Mouse (Mus musculus) MEL (cell line): ENCODE data around the gene Tsku. TPM values are rescaled to one million over a fixed set of nuclear protein-coding genes. Genes with fewer than 3 reads are reported as not detected.
A peak's percentile ranks its signal among the peaks of the same experiment; 100 is the strongest.

Experiments used
- DNase-seq: peaks from one replicate; pipeline ENCODE4 v3.0.0; 2011; ENCODE audit warnings: low read depth, low spot score
- H3K27ac ChIP-seq: 2 replicates; pipeline ENCODE4 v1.5.1; 2012; ENCODE audit warnings: low read depth, mild to moderate bottlenecking, control low read depth, low read length, moderate library complexity; ENCODE audit not compliant: control insufficient read depth
- H3K27me3 ChIP-seq, 2 experiments: fragments of 150-350 bp in 1 of 2; sonication (generic) in 1 of 2; 2 replicates each; pipeline ENCODE4 v1.6.1; 2012; ENCODE audit warnings: low read length in 2 of 2, mild to moderate bottlenecking in 2 of 2, improper control_type of control experiment in 1 of 2, moderate library complexity in 1 of 2; ENCODE audit not compliant: insufficient read depth in 2 of 2, control insufficient read depth in 1 of 2
- H3K36me3 ChIP-seq, 2 experiments: 2 replicates each; pipeline ENCODE4 v1.6.1; 2012 to 2014; ENCODE audit warnings: low read length in 2 of 2, improper control_type of control experiment in 1 of 2, inconsistent platforms in 1 of 2, mild to moderate bottlenecking in 1 of 2; ENCODE audit not compliant: insufficient read depth in 2 of 2, control insufficient read depth in 1 of 2
- H3K4me1 ChIP-seq, 2 experiments: fragments of 150-350 bp in 1 of 2; sonication (generic) in 1 of 2; 2 replicates each; pipeline ENCODE4 v1.6.1; 2012; ENCODE audit warnings: low read length in 2 of 2, improper control_type of control experiment in 1 of 2, mild to moderate bottlenecking in 1 of 2; ENCODE audit not compliant: insufficient read depth in 2 of 2, control insufficient read depth in 1 of 2
- H3K4me3 ChIP-seq, 2 experiments: fragments of 150-350 bp in 1 of 2; sonication (generic) in 1 of 2; 2 replicates each; pipeline ENCODE4 v1.5.1; 2012; ENCODE audit warnings: low read depth in 2 of 2, low read length in 2 of 2, mild to moderate bottlenecking in 2 of 2, moderate library complexity in 2 of 2, control low read depth in 1 of 2, improper control_type of control experiment in 1 of 2; ENCODE audit not compliant: control insufficient read depth in 1 of 2, insufficient read depth in 1 of 2
- H3K79me2 ChIP-seq: 2 replicates; pipeline ENCODE4 v1.6.1; 2012; ENCODE audit warnings: mild to moderate bottlenecking, low read length, moderate library complexity; ENCODE audit not compliant: control insufficient read depth, poor library complexity, insufficient read depth
- H3K9ac ChIP-seq: 2 replicates; pipeline ENCODE4 v1.6.1; 2012; ENCODE audit warnings: low read depth, mild to moderate bottlenecking, control low read depth, low read length, moderate library complexity; ENCODE audit not compliant: control insufficient read depth, poor library complexity, severe bottlenecking
- H3K9me3 ChIP-seq: fragments of 150-350 bp; sonication (generic); replicated peaks from 2 replicates; pipeline ENCODE4 v1.6.1; 2012; ENCODE audit warnings: mild to moderate bottlenecking, low read length, improper control_type of control experiment, moderate library complexity; ENCODE audit not compliant: insufficient read depth
- CHD1 ChIP-seq: IDR thresholded peaks from 2 replicates; pipeline ENCODE4 v1.6.1; 2012; ENCODE audit warnings: low read depth, mild to moderate bottlenecking, inconsistent platforms, low read length, improper control_type of control experiment
- EP300 ChIP-seq, 2 experiments: IDR thresholded peaks; 2 replicates each; pipeline ENCODE4 v1.6.1; 2011; ENCODE audit warnings: improper control_type of control experiment in 2 of 2, low read length in 2 of 2, low read depth in 1 of 2, mild to moderate bottlenecking in 1 of 2
- ETS1 ChIP-seq: IDR thresholded peaks from 2 replicates; pipeline ENCODE4 v1.6.1; 2012; ENCODE audit warnings: low read depth, mild to moderate bottlenecking, inconsistent platforms, low read length, improper control_type of control experiment, moderate library complexity
- GATA1 ChIP-seq: IDR thresholded peaks from 2 replicates; pipeline ENCODE4 v1.6.1; 2011; ENCODE audit warnings: low read depth, low read length, improper control_type of control experiment
- MEF2A ChIP-seq: IDR thresholded peaks from 2 replicates; pipeline ENCODE4 v1.6.1; 2014; ENCODE audit warnings: low read depth, mild to moderate bottlenecking, inconsistent platforms, low read length, improper control_type of control experiment; ENCODE audit not compliant: poor library complexity, insufficient replicate concordance, severe bottlenecking; ENCODE audit errors: extremely low read depth
- MXI1 ChIP-seq: IDR thresholded peaks from 2 replicates; pipeline ENCODE4 v1.6.1; 2011; ENCODE audit warnings: mild to moderate bottlenecking, low read depth, low read length, improper control_type of control experiment
- RCOR1 ChIP-seq: IDR thresholded peaks from 2 replicates; pipeline ENCODE4 v1.6.1; 2012; ENCODE audit warnings: low read depth, mild to moderate bottlenecking, inconsistent platforms, low read length, improper control_type of control experiment
- SIN3A ChIP-seq: IDR thresholded peaks from 2 replicates; pipeline ENCODE4 v1.6.1; 2012; ENCODE audit warnings: low read length, improper control_type of control experiment, inconsistent platforms
- TAL1 ChIP-seq: IDR thresholded peaks from 2 replicates; pipeline ENCODE4 v1.6.1; 2012; ENCODE audit warnings: mild to moderate bottlenecking, inconsistent platforms, low read length, moderate library complexity, mixed read lengths
- TBP ChIP-seq: IDR thresholded peaks from 2 replicates; pipeline ENCODE4 v1.8.0; 2011; ENCODE audit warnings: low read depth, low read length, improper control_type of control experiment
- TCF12 ChIP-seq: IDR thresholded peaks from 2 replicates; pipeline ENCODE4 v1.6.1; 2014; ENCODE audit warnings: low read depth, mild to moderate bottlenecking, inconsistent platforms, low read length, improper control_type of control experiment, moderate library complexity
- UBTF ChIP-seq: IDR thresholded peaks from 2 replicates; pipeline ENCODE4 v1.6.1; 2012; ENCODE audit warnings: low read depth, mild to moderate bottlenecking, inconsistent platforms, low read length, improper control_type of control experiment, moderate library complexity, borderline replicate concordance; ENCODE audit not compliant: insufficient read depth
- USF1 ChIP-seq: IDR thresholded peaks from 2 replicates; pipeline ENCODE4 v1.6.1; 2014; ENCODE audit warnings: low read depth, mild to moderate bottlenecking, inconsistent platforms, low read length, improper control_type of control experiment, moderate library complexity
- ZC3H11A ChIP-seq: IDR thresholded peaks from 2 replicates; pipeline ENCODE4 v1.6.1; 2012; ENCODE audit warnings: low read depth, mild to moderate bottlenecking, inconsistent platforms, low read length, improper control_type of control experiment
- ZMIZ1 ChIP-seq: IDR thresholded peaks from 2 replicates; pipeline ENCODE4 v1.6.1; 2012; ENCODE audit warnings: low read depth, mild to moderate bottlenecking, inconsistent platforms, low read length, improper control_type of control experiment, moderate library complexity
- ZNF384 ChIP-seq: IDR thresholded peaks from 2 replicates; pipeline ENCODE4 v1.6.1; 2012; ENCODE audit warnings: low read depth, mild to moderate bottlenecking, inconsistent platforms, low read length, improper control_type of control experiment
- polyA plus RNA-seq, 2 experiments: library from polyadenylated mRNA; stranded (reverse) in 1 of 2; unstranded in 1 of 2; fragments of >175 nt in 1 of 2; fragments of >200 nt in 1 of 2; gene quantifications; 2 replicates each; pipeline versions ENCODE4 v1.2.1 to v1.2.4; 2012; ENCODE audit warnings: low replicate concordance in 2 of 2, low read depth in 1 of 2; ENCODE audit not compliant: insufficient read length in 2 of 2, insufficient read depth in 1 of 2, missing spikeins in 1 of 2
- total RNA-seq: library from RNA; depleted of rRNA; stranded (reverse); fragments of 300-350 nt; gene quantifications from 2 replicates; pipeline ENCODE4 v1.2.3, GENCODE M21; 2012

Gene Tsku
- total and polyA plus RNA-seq, 3 experiments = 0.12 to 0.99 TPM; not detected in 1

GRCm38 (mm10) chr7:98323288-98324019 is 37.7 kb downstream of the Tsku start:
- peak; percentile 74 for DNase-seq
- H3K9ac ChIP-seq = no peak overlapping the region
- TF ChIP-seq GATA1 = peak; percentile 68
- peak; percentile 81 for TF ChIP-seq TCF12
- 0 out of 2 replicates have a peak, but pooled peaks have one; percentile 60 for TF ChIP-seq RCOR1
- TF ChIP-seq ZMIZ1 = no peak
- TF ChIP-seq EP300 (IDR thresholded peaks at IDR 0.05; ENCODE audit: low read depth in 1 of 2, low read length in 2 of 2) = peak; percentile 59 to 81
- TF ChIP-seq USF1 = no peak
- TF ChIP-seq ETS1 = peak; percentile 75
- no peak; the same call in 1 of the 2 replicates for TF ChIP-seq MXI1
- no peak for TF ChIP-seq SIN3A
- TF ChIP-seq MEF2A = no peak
- TF ChIP-seq UBTF = no peak
- no peak for TF ChIP-seq CHD1
- TF ChIP-seq TAL1 = peak; percentile 78
- H3K27ac ChIP-seq = no peak overlapping the region
- no peaks in the 10 kb centered on the region for H3K79me2 ChIP-seq
- no peak overlapping the region for H3K4me3 ChIP-seq
- peaks cover 0 to 12% of the 10 kb centered on the region in 2 experiments; a peak in 2 of 4 replicates for H3K36me3 ChIP-seq
- H3K27me3 ChIP-seq = no peaks in the 10 kb centered on the region
- H3K4me1 ChIP-seq = peaks cover 8 to 14% of the 10 kb centered on the region in 2 experiments
- H3K9me3 ChIP-seq = no peaks in the 10 kb centered on the region

DNA sequence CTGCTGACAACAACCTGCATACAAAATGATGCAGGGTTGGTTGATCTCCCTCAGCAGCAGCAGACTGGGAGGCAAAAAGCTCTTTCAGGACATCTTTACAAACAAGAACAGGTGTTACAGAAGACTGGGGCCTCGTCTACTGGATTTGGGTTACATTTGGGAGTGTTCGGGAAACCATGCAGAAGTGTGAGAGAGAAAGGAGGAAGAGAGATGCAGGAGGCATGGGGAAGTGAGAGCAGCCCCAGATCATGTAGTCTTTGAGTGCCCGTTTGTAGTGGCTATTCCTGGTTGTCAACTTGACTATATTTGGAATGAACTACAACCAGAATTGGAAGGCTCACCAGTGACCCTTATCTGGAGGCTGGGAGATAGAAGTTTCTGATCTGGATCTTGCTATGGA is 38.7 kb downstream of the Tsku start:
- no peak for TF ChIP-seq ZC3H11A
- no peak for TF ChIP-seq TBP
- TF ChIP-seq ZNF384 = no peak
- TF ChIP-seq, all 39 proteins: peak for 0
- H3K79me2 ChIP-seq = no peaks in the 10 kb centered on the region
- H3K27me3 ChIP-seq = no peaks in the 10 kb centered on the region
- DNase-seq = no peak
- H3K4me3 ChIP-seq = no peak overlapping the region
- H3K4me1 ChIP-seq = peaks cover 8 to 16% of the 10 kb centered on the region in 2 experiments
- peaks cover 0 to 12% of the 10 kb centered on the region in 2 experiments; a peak in 2 of 4 replicates for H3K36me3 ChIP-seq
- no peak overlapping the region for H3K9ac ChIP-seq
- H3K9me3 ChIP-seq = no peaks in the 10 kb centered on the region
- H3K27ac ChIP-seq = no peak overlapping the region
